Mouse (Mus musculus): Measurements from ENCODE around the gene Rbm43.

Gene Rbm43

DNA sequence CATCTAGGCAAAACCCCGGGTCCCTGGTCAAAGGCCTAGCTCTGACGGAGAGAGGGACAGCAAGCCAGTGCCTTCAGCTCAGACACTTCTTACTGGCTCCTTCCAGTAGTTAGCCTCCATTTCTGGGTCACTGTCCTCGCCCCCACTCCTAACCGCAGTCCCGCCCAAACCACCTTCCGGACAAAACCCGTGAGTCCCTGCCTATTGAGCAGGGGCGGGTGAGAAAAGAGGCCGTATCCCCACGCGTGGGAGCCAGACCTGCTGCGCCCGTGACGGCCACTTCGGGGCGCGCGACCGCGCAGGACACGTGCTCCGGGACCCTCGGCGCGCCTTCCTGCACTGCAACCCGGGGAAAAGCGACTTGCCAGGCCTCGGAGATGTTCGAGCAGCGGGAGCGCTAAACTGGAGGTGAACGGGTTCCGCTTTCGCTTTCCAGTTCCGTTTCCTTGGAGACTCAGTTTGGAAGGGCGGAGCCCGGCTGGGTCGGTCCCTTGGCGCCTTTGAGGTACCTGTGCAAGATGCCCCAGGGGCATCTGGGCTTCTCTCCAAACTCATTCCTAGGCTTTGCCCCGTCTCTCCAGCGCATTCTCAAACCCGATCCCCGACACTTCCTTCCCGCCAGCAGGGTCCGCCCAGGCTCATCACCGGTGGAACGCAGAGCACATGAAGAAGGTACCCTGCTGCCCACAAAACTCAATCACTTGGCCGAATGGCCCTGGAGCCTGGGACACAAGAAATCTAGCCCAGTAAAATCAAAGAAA, at the start of gene Rbm43:
Gene Rbm43, minus strand, starts transcription at position 590 of the 761 bp plus-strand sequence.
- peak; percentile 89 for DNase-seq (ENCODE audit: low read depth, low spot score)

DNA sequence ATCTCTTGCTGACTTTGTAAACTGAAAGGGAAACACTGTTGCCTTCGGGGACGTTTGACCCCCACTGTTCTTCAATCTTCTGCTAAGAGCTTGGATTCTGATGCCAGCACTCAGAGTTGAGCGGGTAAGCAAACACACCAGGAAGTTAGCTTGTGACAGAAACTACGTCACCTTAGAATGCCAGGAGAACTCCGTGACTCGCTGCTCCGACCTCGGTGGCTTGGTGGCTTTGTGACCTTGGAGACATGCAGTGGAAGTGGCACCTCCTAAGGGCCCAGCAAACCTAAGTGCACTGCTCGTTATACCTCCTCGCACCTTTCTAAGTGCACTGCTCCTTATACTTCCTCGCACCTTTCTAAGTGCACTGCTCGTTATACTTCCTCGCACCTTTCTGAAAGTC, 47.3 kb upstream of the Rbm43 start:
- DNase-seq (ENCODE audit: low read depth, low spot score) = peak; percentile 28

DNA sequence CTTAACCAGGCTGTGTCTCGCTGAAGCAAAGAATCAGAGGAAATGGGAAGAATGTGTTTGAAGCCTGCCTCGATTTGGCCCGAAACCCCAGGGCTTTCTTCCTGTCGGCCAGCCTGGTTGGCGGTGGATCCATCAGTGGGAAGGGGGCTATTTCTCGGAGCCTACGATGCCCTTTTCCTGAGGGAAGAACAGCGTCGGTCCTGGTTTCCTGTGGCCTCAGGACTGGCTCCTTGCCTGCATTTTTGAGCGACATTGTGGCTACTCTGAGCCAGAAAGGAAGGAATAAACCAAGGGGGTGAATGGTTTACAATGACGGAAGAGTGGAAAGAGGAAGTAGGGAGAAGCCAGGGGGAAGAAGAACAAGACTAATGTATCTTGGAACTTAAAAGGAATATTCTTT, 46.7 kb upstream of the Rbm43 start:
- no peak for DNase-seq (ENCODE audit: low read depth, low spot score)

DNA sequence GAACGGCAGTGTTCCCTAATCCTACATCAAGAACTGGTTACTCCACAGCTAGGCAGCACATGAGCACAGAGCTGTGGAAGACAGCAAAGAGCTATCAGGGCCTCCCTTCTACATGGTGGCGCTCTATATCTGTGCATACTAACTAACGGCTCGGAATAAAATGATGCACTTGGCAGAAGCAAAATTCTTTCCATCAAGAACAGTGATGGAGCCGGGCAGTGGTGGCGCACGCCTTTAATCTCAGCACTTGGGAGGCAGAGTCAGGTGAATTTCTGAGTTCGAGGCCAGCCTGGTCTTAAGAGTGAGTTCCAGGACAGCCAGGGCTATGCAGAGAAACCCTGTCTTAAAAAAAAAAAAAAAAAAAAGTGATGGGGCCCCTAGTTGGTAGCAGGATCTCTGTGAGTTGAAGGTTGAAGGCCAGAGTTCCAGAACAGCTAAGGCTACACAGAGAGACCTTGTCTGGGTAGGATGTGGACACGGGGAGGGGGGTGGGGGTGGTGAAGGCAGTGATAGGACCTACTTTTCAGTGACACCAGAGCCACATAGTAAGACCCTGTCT, 38.5 kb upstream of the Rbm43 start, which contains the start of gene Nmi:
Gene Nmi, minus strand, starts transcription at position 85 of the 559 bp plus-strand sequence.
- DNase-seq (ENCODE audit: low read depth, low spot score) = no peak

DNA sequence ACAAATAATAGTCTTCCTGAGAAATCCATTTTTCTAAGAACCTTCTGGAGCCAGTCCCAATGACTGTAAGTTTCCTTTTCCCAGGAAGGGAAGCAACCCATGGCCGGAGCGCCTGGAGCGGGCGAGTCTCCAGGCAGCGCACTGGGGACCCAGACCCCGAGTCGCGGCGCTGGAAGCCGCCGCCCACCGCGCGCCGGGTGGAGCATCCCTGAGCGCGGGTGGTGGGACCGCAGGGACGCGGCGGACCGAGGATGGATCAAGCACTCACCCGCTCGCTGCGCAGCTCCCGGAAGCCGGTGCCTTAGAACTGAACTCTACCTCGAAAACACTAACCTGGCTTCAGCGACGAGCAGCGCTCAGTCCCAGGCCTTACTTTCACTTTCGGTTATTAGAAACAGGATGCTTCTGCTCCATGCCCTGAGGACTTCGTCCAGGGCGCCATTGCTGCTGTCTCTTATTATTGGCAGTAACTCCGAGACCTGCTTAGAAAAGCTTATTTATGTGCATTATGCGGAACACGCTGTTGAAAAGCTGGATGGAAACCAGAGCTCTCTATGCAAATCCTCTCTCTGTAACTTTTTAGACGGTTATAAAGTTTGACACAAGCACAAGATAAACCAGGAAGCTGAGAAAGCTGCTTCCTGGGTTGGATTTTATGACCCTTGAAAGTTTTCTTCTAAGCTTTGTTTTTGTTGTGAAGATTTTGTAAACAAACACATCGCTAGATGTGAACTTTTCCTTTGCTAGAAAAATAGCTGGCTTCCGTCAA, 37.9 kb upstream of the Rbm43 start:
- peak; percentile 91 for DNase-seq (ENCODE audit: low read depth, low spot score)

DNA sequence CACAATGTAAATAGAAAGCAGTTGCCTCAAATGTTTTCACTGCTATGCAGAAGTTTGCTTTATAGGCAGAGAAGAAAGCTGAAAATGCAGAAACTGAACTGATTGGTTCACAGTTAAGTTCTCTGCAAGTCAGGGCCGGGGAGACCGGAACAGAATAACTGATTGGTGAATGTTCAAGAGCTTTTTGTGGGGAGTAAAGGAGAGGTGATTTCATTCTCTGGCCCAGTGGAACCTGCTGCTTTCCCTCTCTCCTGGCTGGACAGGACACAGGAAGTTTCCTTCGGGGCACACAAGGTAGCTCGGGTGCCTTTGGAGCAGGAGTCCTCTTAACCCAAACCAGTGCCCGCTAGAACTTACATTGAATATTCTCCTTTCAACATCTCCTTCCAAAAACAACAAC, 37.2 kb upstream of the Rbm43 start:
- peak; percentile 68 for DNase-seq (ENCODE audit: low read depth, low spot score)

DNA sequence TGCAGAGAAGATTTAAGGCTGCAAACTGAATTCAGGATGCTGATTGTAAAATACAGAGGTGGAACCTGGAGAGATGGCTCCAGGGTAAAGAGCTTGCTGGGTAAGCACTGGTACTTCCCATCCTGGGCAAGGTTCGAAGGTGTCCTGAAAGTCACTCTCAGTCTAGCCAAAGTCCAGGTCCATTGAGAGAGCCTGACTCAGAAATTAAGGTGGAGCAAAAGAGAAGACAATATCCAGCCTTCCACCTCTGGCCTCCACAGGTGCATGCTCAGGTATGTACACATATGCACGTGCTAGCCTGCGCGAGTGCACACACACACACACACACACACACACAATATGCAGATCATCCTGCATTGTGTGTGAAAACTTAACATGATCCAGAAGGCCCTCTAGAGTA, 35.9 kb upstream of the Rbm43 start:
- no peak for DNase-seq (ENCODE audit: low read depth, low spot score)

DNA sequence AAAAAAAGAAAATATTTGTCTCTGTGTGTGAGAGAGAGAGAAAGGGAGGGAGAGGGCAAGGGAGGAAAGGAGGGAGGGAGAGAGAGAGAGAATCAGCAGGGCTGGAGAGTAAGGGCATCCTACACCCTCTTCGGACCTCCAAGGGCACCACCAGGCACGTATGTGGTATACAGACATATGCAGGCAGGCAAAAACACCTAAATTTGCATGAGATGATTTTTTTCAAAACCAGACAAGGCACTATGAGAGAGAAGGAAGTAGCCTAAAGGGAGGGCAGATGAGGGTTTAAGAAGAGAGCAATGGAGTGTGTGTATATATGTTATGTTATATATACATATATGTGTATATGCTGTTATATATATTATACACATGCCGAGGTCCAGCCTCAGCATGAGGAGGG, 32.3 kb upstream of the Rbm43 start:
- no peak for DNase-seq (ENCODE audit: low read depth, low spot score)

DNA sequence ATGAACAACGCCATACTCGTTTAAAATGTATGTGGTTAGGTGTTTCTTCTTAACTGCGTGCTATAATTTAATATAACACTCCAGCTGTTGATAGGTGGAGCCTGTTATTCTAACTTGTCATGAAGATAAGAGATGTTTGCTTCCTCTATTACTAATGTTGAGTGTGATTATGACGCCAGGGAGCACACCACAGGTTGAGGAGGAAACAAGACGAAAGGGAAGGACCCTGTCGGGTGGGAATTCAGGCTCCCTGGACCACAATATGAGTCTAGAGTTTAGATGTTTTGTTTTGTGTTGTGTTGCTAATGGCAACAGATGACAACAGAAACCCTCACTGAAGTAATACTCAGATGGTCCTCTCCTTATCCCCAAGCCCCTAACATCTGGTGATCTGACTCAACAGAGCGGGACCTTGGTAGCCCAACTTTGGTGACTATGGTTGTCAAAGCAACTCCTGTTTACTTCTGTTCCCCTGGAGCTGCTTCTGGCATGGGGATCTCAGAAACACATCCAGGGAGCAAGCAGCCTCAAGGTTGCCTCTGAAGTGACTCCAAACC, 18.8 kb upstream of the Rbm43 start:
- no peak for DNase-seq (ENCODE audit: low read depth, low spot score)

DNA sequence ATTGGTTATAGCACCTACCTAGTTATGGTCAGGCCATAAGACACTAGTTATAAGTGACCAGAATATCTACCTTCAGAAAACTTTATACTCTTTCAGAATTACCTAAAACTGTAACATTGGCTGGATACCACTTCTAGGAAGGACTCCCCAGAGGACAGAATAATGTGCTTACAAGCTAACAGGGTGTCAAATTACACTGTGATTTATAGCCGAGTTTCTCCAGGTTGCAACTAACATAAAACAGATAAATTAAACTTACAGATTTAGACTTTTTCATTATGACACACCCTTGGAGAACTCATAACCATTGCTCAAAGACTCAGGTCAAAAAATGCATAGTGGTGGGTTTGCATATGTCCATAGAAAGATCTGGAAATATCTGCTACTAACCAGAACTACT, 15.9 kb upstream of the Rbm43 start:
- DNase-seq (ENCODE audit: low read depth, low spot score) = no peak

DNA sequence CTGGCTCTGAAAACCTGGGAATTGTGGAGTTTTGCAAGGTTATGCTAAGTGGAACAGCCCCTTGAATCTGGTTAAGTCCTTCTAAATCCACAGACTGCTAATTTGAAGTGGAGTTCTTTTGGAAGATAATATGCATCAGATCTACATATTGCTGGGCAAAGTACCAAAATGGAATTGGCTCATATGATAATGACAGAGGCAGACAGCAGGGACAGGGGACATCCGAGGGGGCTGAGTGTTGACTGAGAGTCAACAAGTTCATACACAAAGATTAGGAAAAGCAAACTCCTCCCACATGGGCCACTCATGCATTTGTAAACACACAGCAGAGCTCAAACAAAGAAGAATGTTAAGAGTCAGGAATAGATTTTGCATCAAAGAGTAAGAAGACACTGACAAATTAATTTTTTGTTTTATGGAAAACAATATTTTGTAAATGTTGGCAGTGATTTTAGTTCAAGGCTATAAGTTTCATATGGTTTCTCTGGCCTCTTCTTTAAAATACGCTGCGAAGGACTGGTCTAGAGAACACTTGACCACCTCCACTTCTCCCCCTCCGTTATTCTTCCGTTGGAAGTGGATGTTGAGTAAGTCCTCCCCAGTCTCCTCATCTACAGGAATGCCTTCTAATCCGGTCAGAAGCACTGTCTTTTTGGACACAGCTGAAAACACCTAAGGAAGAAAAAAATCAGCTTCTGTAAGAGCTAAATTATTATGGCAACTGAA, 13.3 kb upstream of the Rbm43 start:
- no peak for DNase-seq (ENCODE audit: low read depth, low spot score)

DNA sequence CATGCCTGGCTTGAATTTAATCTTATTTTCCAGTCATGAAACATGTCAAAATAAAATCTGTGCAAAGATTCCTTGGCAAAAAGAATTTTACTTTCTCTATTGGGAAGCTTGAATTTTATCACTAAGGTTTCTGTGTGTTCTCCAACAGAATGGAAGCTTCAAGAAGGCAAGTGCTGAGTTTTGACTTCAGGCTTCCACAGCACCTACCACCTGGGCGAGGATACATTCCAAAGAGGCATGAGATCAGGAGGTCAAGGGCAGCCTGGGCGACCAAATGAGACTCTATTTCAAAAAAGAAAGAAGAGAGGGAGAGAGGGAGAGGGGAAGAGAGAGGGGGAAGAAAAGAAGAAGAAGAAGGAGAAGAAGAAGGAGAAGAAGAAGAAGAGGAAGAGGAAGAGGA, 10.8 kb upstream of the Rbm43 start:
- peak; percentile 14 for DNase-seq (ENCODE audit: low read depth, low spot score)

DNA sequence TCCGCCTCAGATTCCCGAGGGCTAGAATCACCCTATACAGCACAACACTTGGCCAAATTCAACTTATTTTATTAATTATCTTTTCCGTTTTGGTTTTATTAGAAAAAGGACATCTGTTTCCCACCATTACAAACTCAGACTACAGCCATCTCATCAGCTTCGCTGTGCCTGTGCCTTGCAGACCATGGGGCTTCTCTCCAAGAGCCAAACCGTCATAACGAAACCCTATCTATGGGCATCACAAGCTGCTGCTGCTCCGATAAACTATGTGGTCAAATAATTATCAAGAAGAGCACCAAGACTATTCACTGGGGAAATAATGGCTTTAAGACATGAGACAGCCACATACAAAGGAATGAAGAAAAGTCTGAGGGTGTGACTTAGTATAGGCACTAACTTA, 6.9 kb upstream of the Rbm43 start:
- no peak for DNase-seq (ENCODE audit: low read depth, low spot score)

DNA sequence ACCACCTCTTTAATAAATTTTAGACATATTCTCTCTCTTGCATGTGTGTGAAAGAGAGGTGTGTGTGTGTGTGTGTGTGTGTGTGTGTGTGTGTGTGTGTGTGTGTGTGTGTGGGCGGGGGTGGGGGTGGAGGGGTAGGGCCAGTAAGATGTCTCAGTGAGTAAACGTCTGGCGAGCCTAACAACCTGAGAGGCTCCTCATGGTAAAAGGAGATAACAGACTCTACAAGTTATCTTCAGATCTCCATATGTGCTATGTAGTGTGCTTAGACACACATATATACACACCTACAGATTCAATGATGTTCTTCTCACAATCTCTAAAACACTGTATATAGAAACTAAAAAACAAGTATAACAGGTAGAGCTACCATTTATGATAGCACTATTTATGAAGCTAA, 3.8 kb upstream of the Rbm43 start:
- DNase-seq (ENCODE audit: low read depth, low spot score) = no peak

DNA sequence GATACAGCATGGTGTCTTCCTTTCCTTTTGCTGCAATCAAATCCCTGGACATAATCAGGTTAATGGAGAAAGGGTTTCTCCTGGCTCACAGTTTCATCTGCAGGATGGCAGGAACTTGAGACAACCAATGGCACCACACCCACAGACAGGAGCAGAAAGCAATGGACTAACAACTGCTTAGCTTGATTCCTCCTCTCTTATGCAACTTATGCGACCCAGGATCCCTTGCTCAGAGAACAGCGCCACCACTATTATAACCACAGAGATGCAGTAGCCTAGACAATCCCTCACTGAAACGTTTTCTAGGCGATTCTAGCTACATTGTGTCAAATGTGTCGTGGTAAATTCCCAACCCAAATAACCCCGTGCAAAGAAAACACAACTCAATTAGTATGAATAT, 2.0 kb upstream of the Rbm43 start:
- DNase-seq (ENCODE audit: low read depth, low spot score) = no peak

DNA sequence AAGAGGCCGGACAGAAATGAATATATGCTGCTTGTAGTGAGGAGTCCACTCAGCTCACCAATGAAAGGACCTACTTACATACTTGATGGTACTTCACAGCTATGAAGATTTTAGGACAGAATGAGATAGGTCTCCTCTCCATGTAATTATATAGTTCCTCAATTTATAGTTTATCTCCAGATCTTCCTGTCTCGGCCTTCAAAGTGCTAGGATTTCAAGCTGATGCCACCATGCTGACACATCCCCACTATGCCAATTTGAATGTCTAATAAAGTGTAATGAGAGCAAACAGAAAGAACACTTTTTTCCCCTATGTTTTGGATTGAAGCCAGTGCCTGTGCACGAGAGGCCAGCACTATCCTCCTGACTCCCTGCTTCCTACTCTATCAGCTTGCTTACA, 1.6 kb upstream of the Rbm43 start:
- no peak for DNase-seq (ENCODE audit: low read depth, low spot score)

DNA sequence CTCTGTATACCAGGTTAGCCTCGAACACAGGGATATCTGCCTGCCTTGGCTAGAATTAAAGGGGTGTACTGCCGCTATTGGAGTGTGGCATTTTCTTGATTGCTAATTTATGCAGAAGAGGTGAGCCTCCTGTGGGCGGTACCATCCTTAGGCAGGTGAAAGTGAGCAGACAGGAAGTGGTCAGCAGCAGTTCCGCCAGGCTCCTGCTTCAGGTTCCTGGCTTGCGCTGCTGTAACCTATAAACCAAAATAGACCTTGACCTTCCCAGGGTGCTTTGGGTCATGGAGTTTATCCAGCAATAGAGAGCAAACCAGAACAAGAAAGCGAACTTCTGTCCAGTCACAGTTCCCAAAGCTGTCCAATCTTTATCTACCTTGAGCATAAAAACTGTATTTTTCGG, 958 bp upstream of the Rbm43 start:
- DNase-seq (ENCODE audit: low read depth, low spot score) = peak; percentile 49

DNA sequence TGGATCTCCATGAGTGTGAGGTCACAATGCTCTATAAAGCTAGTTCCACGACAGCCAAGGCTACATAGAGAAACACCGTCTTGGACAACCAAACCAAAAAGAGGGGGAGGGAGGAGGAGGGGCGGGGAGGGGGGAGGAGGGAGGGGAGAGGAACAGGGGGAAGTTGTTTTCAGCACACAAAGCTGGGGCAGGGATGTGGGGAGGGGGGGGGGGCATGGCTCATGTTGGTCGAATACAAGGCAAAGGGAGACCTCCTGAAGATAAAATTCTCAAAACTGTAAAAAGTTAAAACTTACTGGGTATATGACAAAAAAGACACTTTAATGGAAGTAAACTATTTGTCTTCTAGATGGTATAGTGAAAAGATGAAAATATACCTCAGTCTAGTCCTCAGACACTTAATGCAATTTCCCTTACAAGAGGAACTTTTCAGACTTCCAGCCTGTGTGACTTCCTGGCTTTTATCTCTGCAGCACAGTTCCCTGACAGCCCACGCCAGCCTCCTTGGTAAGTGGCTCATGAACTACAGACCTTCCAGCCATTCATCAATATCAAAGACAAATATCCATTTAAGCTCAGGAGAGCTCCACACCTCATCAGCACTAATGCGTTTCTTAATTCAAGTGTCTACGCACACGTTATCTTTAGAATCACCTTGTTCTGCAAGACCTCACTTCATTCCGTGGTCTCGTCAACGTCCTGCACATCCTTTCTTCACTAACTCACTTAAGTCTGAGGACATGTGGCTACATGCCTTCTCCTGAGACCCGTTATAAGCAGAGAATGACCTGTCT, 1.4 kb downstream of the Rbm43 start:
- peak; percentile 55 for DNase-seq (ENCODE audit: low read depth, low spot score)

DNA sequence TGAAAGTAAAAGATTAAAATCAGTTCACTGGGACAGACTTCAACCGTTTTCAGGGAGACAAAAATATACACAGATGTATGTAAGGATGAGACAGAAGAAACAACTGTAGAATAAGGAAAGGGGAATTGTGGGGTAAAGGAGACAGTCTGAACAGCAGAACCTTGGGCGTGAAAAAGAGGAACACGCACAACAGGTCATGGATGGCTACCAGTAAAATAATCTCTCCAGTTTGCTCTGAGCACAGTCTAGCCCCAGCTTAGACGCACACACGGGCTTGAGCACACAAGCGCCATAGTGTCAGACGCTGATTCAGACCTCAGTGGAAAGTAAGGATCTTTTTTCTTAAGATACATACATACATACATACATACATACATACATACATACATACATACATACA, 3.7 kb downstream of the Rbm43 start:
- DNase-seq (ENCODE audit: low read depth, low spot score) = no peak

DNA sequence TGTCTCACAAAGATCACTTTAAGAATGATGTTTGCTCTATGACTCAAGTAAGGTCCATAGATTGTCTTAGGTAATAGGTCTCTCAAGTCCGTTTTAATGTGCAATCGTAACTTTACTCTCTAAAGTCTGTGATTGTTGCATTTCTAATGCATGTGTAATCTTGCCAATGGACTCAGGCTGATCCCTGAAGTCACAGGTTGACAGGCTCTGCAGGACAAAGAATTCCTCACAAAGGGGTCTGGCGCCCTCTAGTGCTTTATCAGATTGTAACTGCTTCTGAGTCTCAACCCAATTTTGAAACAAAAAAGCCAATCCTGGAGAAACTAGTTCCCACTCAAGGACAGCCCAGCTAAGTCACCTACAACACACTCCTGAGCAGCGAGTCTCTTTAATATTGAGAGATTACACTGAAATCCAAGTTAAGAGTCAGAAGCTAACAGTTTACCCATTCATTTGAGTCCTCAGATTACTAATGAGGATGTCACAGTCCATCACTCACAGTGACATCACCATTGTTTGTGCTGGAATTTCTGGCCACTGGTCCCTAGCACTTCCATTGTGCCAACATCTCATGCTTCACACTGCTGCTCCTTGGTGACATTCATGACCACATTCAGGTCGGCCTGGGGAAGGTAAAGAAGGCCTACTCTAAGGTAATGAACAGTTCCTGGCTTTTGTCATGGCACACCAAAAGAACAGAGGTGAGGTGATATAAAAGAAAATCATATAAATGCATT, 19.9 kb downstream of the Rbm43 start:
- peak; percentile 32 for DNase-seq (ENCODE audit: low read depth, low spot score)
